Mouse (Mus musculus) neural tube, postnatal 0 days (tissue): ENCODE measurements around the gene Rpp38. TPM values are rescaled to one million over a fixed set of nuclear protein-coding genes. Genes with fewer than 3 reads are reported as not detected.

Experiments used
- polyA plus RNA-seq: library from polyadenylated mRNA; unstranded; fragments of >200 nt; fragmentation: Nextera tagmentation; extraction: Ambion mirVana; gene quantifications from 2 replicates; pipeline ENCODE4 v1.2.1, GENCODE M21; 2015

Rpp38 gene
- 12.0 and 12.9 TPM in 2 replicates for polyA plus RNA-seq

DNA sequence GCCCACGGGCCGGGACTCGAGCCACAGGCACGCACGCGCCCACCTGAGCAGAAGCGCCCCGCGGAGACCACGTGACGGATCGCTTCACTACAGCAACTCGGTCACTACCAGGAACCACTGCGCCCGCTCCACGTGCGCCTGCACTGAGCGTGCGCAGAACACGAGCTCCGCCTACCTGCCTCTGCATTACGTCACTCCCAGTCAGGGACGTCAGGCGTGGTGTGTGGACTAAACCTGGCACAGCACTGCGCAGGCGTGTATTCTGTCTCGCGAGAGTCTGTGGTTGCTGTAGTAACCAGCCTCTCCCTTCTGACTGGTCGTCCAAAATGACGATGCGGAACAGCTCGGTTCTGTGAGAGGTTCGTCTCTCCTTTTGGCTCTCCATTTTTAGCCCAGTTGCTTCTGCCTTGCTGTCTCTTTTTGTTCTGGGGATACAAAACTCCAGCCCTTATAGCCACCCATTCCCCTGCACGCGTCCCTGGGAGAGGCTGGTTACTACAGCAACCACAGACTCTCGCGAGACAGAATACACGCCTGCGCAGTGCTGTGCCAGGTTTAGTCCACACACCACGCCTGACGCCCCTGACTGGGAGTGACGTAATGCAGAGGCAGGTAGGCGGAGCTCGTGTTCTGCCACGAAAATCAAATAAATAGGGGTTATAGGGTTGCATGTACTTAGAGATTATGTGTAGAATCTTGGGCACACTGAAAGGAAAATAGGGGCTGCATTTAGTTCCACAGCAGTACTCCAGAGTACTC, at the start of gene Rpp38:
Gene Rpp38 (minus strand): TSS at position 160 of the 759 bp plus-strand sequence.

DNA sequence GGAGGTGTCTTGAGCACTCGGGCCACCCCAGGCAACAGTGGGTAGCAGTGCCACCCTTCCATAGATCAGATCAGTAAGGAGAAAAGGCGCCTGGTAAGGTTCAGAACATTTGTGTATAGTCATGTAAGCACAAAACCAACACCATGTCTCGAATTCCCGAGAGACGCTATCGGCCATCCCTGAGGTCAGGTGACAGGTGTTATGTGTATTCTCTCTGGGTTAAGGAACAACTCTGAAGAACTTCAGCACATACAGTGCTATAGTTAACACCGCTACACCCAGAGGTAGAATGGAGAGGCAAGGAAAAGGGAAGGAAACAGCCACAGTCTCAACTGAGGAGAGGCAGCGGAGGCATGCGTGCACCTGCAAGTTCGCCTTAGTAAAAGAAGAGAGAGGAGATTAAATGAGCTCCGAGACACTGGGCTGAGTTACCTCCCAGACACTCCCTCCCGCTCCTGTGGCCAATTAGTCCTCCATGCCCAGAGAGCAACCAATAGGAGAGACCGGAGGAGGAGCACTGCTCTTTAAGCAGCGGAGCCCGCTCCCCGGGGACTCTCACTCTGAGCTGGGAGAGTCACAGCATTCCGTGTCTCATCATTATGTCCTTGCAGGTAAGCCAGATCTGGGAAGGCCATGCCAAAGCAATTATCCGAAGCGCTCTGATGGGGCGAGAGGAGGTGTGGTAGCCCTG, 3.3 kb upstream of the Rpp38 start, which contains the start of gene Acbd7:
Gene Acbd7 (plus strand): TSS at position 558 of the 691 bp plus-strand sequence.

DNA sequence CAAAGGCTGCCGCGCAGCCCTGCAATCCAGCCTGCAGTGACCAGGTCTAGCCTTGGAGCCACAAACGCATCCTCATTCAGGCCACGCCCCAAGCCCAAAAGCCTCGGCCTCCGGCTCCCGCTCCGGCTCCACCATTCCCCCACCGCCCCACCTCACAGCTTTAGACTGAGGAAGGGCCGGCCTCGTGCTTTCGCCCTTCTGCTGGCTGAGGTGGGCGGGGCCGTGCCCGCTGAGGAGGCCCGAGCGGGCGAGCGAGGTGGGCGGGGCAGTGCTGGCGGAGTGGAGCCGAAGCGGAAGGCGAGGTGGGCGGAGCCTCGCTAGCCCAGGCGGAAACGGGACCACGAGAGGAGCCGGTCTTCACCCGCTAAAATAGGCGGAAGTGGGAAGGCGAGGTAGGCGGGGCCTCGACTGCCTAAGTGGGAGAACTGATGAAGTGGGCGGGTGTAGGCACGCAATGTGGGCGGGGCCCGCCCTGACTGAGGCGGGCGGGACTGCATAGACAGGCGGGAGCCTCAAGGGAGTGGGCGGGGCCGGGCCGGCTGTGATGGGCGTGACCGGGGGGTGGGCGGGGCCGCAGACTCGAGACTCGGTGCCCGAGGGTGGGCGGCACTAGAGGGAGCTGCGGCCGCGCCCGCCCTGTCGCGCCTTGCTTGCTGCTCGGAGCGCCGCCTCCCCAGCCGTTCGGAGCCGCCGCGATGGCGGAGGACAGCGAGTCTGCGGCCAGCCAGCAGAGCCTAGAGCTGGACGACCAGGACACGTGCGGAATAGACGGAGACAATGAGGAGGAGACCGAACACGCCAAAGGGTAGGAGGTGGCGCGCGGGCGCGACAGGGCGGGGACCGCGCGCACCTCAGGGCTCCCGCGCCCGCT, 48.6 kb downstream of the Rpp38 start, which contains the start of gene Nmt2:
Gene Nmt2 (plus strand): TSS at position 611 of the 871 bp plus-strand sequence.

Other genes with a start within 250 kb of the Rpp38 start
- 34.0 and 35.9 TPM in 2 replicates for gene Fam171a1, start 218.4 kb downstream of the Rpp38 start, polyA plus RNA-seq
- gene Nmt2, start 48.4 kb downstream of the Rpp38 start, polyA plus RNA-seq, result 90.1 and 90.5 TPM in 2 replicates
- gene Acbd7, start 3.5 kb upstream of the Rpp38 start, polyA plus RNA-seq, result 11.3 and 12.3 TPM in 2 replicates
- not detected in 2 replicates for gene Olah, start 64.6 kb upstream of the Rpp38 start, polyA plus RNA-seq
- gene Meig1, start 90.0 kb upstream of the Rpp38 start, polyA plus RNA-seq, result 9.5 and 10.0 TPM in 2 replicates
- gene Dclre1c, start 91.5 kb upstream of the Rpp38 start, polyA plus RNA-seq, result 5.8 and 6.5 TPM in 2 replicates
- gene Suv39h2, start 142.4 kb upstream of the Rpp38 start, polyA plus RNA-seq, result 5.6 and 6.7 TPM in 2 replicates
- gene Gm45902, start 180.1 kb upstream of the Rpp38 start, polyA plus RNA-seq, result 3.5 and 3.7 TPM in 2 replicates
- gene Hspa14, start 180.2 kb upstream of the Rpp38 start, polyA plus RNA-seq, result 54.3 and 55.3 TPM in 2 replicates
- gene Cdnf, start 180.4 kb upstream of the Rpp38 start, polyA plus RNA-seq, result 0.36 and 0.39 TPM in 2 replicates
- gene Fam107b, start 237.8 kb upstream of the Rpp38 start, polyA plus RNA-seq, result 13.5 and 13.6 TPM in 2 replicates